Mouse (Mus musculus) hindbrain, embryonic 12.5 days (tissue): ENCODE data around the gene Chchd6. TPM values are rescaled to one million over a fixed set of nuclear protein-coding genes. Genes with fewer than 3 reads are reported as not detected.

Experiments used
- ATAC-seq: fragments of 200-750 bp; cut with Nextera tagmentation; 2 replicates; pipeline ENCODE4 v1.8.0; 2017; ENCODE audit warnings: moderate TSS enrichment; ENCODE audit not compliant: low FRiP score
- H3K27ac ChIP-seq: fragments of 300-500 bp; sonication (generic); 2 replicates; pipeline ENCODE4 v1.5.1; 2016; ENCODE audit warnings: mild to moderate bottlenecking
- H3K27me3 ChIP-seq: fragments of 300-500 bp; sonication (generic); 2 replicates; pipeline ENCODE4 v1.6.1; 2016; ENCODE audit warnings: mild to moderate bottlenecking
- H3K36me3 ChIP-seq: fragments of 300-500 bp; sonication (generic); 2 replicates; pipeline ENCODE4 v1.6.1; 2016; ENCODE audit warnings: mild to moderate bottlenecking
- H3K4me1 ChIP-seq: fragments of 300-500 bp; sonication (generic); 2 replicates; pipeline ENCODE4 v1.6.1; 2016
- H3K4me2 ChIP-seq: fragments of 300-500 bp; sonication (generic); replicated peaks from 2 replicates; pipeline ENCODE4 v1.6.1; 2016; ENCODE audit warnings: mild to moderate bottlenecking
- H3K4me3 ChIP-seq: fragments of 300-500 bp; sonication (generic); 2 replicates; pipeline ENCODE4 v1.5.1; 2016; ENCODE audit warnings: mild to moderate bottlenecking
- H3K9ac ChIP-seq: fragments of 300-500 bp; sonication (generic); 2 replicates; pipeline ENCODE4 v1.6.1; 2016; ENCODE audit warnings: mild to moderate bottlenecking, moderate library complexity
- H3K9me3 ChIP-seq: fragments of 300-500 bp; sonication (generic); replicated peaks from 2 replicates; pipeline ENCODE4 v1.6.1; 2016; ENCODE audit warnings: mild to moderate bottlenecking
- WGBS: fragments of 180-500 bp; shearing (Covaris S2); methylation state at CpG from one replicate; pipeline ENCODE4 v1.1.7; 2016; 5-methylcytosine and 5-hydroxymethylcytosine counted together
- polyA plus RNA-seq: library from polyadenylated mRNA; unstranded; fragments of >200 nt; fragmentation: Nextera tagmentation; extraction: Ambion mirVana; gene quantifications from 2 replicates; pipeline ENCODE4 v1.2.1, GENCODE M21; 2016

Chchd6 gene
- polyA plus RNA-seq, 1 experiment from 2014 or later, result 82.4 TPM

- H3K27me3 ChIP-seq, result no peaks in the 10 kb centered on the region
- H3K9me3 ChIP-seq, result no peaks in the 10 kb centered on the region
- H3K9ac ChIP-seq, result no peak overlapping the region
- no peak for ATAC-seq
- peaks cover 22% of the 10 kb centered on the region for H3K4me1 ChIP-seq
- no peak overlapping the region for H3K4me3 ChIP-seq
- H3K27ac ChIP-seq, result no peak overlapping the region
- 89% methylated on average over 4 of the region's 4 CpGs for WGBS
- H3K36me3 ChIP-seq, result peaks cover 77% of the 10 kb centered on the region
- H3K4me2 ChIP-seq, result no peak overlapping the region
Observed at GRCm38 (mm10) chr6:89341981-89342380, 253.5 kb downstream of the Chchd6 start.

GRCm38 (mm10) chr6:89339447-89339846, 256.0 kb downstream of the Chchd6 start:
- no peak overlapping the region for H3K27ac ChIP-seq
- H3K4me1 ChIP-seq, result peaks cover 18% of the 10 kb centered on the region

GRCm38 (mm10) chr6:89338733-89339132, 256.7 kb downstream of the Chchd6 start:
- WGBS, result 93% methylated on average over 8 of the region's 8 CpGs
- peaks cover 93% of the 10 kb centered on the region for H3K36me3 ChIP-seq
- H3K27me3 ChIP-seq, result no peaks in the 10 kb centered on the region
- no peak for ATAC-seq
- no peaks in the 10 kb centered on the region for H3K9me3 ChIP-seq
- no peak overlapping the region for H3K4me3 ChIP-seq
- H3K27ac ChIP-seq, result no peak overlapping the region
- H3K9ac ChIP-seq, result no peak overlapping the region
- H3K4me2 ChIP-seq, result no peak overlapping the region
- peaks cover 21% of the 10 kb centered on the region for H3K4me1 ChIP-seq

More at GRCm38 (mm10) chr6:89339447-89339846, 256.0 kb downstream of the Chchd6 start:
- Histone ChIP-seq H3K4me2 (no peak overlapping the region), H3K4me3 (no peak overlapping the region), H3K27me3 (no peaks in the 10 kb centered on the region), H3K9me3 (no peaks in the 10 kb centered on the region), H3K9ac (no peak overlapping the region), H3K36me3 (peaks cover 90% of the 10 kb centered on the region)
- no peak for ATAC-seq
- 89% methylated on average over 2 of the region's 2 CpGs for WGBS

GRCm38 (mm10) chr6:89337574-89337973, 257.9 kb downstream of the Chchd6 start:
- Histone ChIP-seq H3K4me3 (no peak overlapping the region), H3K4me1 (peaks cover 26% of the 10 kb centered on the region), H3K27me3 (no peaks in the 10 kb centered on the region), H3K4me2 (no peak overlapping the region), H3K9me3 (no peaks in the 10 kb centered on the region), H3K9ac (no peak overlapping the region), H3K36me3 (peaks cover 97% of the 10 kb centered on the region), H3K27ac (no peak overlapping the region)
- no peak for ATAC-seq
- 72% methylated on average over 9 of the region's 9 CpGs for WGBS

- no peaks in the 10 kb centered on the region for H3K9me3 ChIP-seq
- no peaks in the 10 kb centered on the region for H3K27me3 ChIP-seq
- H3K4me1 ChIP-seq, result peaks cover 27% of the 10 kb centered on the region
- no peak overlapping the region for H3K4me2 ChIP-seq
- H3K4me3 ChIP-seq, result no peak overlapping the region
- peak overlapping the region; percentile 75 for H3K27ac ChIP-seq
- 51% methylated on average over 12 of the region's 12 CpGs for WGBS
- peak overlapping the region; percentile 39; the same call in 1 of the 2 replicates for H3K9ac ChIP-seq
- H3K36me3 ChIP-seq, result peaks cover 97% of the 10 kb centered on the region
- peak; percentile 89 for ATAC-seq
Observed at GRCm38 (mm10) chr6:89333964-89334702, 261.3 kb downstream of the Chchd6 start.

Other genes starting within 250 kb of the Chchd6 start
- 62.8 and 65.2 TPM in 2 replicates for gene Plxna1, start 233.0 kb downstream of the Chchd6 start, polyA plus RNA-seq
- gene Txnrd3, start 48.3 kb upstream of the Chchd6 start, polyA plus RNA-seq, result 15.5 and 16.3 TPM in 2 replicates
- gene Vmn1r40, start 111.9 kb upstream of the Chchd6 start, polyA plus RNA-seq, result not detected in 2 replicates
- gene Vmn1r41, start 145.1 kb upstream of the Chchd6 start, polyA plus RNA-seq, result not detected in 2 replicates